Mouse (Mus musculus) kidney, embryonic 15.5 days (tissue): ENCODE data around the gene Cilp2. TPM values are rescaled to one million over a fixed set of nuclear protein-coding genes. Genes with fewer than 3 reads are reported as not detected.

Experiments used
- ATAC-seq: fragments of 200-750 bp; cut with Nextera tagmentation; replicated peaks from 2 replicates; pipeline ENCODE4 v1.8.0; 2017; ENCODE audit warnings: moderate TSS enrichment; ENCODE audit not compliant: low FRiP score
- H3K27ac ChIP-seq: fragments of 300-500 bp; sonication (generic); 2 replicates; pipeline ENCODE4 v1.5.1; 2015; ENCODE audit warnings: mild to moderate bottlenecking, inconsistent platforms
- H3K27me3 ChIP-seq: fragments of 300-500 bp; sonication (generic); 2 replicates; pipeline ENCODE4 v1.6.1; 2015; ENCODE audit warnings: inconsistent platforms
- H3K36me3 ChIP-seq: fragments of 300-500 bp; sonication (generic); 2 replicates; pipeline ENCODE4 v1.6.1; 2015; ENCODE audit warnings: inconsistent platforms
- H3K4me1 ChIP-seq: fragments of 300-500 bp; sonication (generic); 2 replicates; pipeline ENCODE4 v1.6.1; 2015; ENCODE audit warnings: inconsistent platforms
- H3K4me2 ChIP-seq: fragments of 300-500 bp; sonication (generic); 2 replicates; pipeline ENCODE4 v1.6.1; 2015; ENCODE audit warnings: moderate library complexity, mild to moderate bottlenecking, inconsistent platforms
- H3K4me3 ChIP-seq: fragments of 300-500 bp; sonication (generic); replicated peaks from 2 replicates; pipeline ENCODE4 v1.5.1; 2015; ENCODE audit warnings: mild to moderate bottlenecking, inconsistent platforms
- H3K9ac ChIP-seq: fragments of 300-500 bp; sonication (generic); 2 replicates; pipeline ENCODE4 v1.6.1; 2015; ENCODE audit warnings: mild to moderate bottlenecking, inconsistent platforms
- H3K9me3 ChIP-seq: fragments of 300-500 bp; sonication (generic); replicated peaks from 2 replicates; pipeline ENCODE4 v1.6.1; 2016; ENCODE audit warnings: inconsistent platforms
- WGBS: fragments of 180-500 bp; shearing (Covaris S2); methylation state at CpG from one replicate; pipeline ENCODE4 v1.1.7; 2015; ENCODE audit warnings: mixed read lengths; 5-methylcytosine and 5-hydroxymethylcytosine counted together
- polyA plus RNA-seq: library from polyadenylated mRNA; unstranded; fragments of >200 nt; fragmentation: Nextera tagmentation; extraction: Ambion mirVana; gene quantifications from 2 replicates; pipeline ENCODE4 v1.2.1, GENCODE M21; 2015

Cilp2 gene
- 0.88 and 0.98 TPM in 2 replicates for polyA plus RNA-seq

DNA sequence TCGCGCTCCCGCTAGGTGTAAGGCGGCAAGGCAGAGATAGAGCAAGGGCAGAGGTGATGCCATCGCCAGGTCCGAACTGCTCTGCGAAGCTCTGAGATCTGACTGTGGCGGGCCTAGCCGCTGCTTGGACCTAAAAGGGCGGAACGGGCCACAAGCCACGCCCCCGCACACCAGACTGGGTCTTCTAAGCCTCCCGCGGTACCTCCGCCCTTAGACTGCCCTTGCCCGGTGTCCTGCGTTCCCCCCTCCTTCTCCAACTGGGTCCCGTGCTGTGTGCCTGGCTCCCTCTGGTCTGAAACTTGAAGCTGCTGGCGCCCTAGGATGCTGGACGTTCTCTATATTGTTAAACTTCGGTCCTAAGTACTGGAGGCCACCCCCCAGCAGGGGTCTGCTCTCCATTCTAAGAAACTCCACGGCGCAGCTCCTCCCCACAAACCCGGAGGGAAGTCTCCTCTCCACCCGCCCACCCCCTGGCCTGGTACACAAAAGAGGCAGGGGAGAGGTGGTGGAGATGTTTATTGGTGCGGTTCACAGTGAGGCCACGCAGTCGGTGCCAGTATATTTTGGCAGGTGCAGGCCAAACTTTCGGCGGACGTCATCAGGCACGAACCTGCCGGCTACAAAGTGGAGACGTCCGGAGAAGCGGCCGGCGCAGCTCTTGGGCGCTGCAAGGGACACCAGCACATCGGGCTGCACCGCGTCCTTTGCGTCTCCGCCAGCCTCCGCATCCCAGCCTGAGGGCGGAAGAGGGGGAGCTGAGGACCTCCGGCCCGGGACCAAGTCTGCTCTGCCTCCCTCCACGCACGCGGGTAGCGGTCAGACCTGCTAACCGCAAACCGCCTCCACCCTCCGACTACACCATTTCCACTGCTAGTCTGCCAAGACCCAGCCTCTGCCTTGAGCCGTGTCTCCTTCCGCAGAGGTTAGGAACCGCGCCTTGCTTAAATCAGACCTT lies at the start of gene Cilp2:
Gene Cilp2 (minus strand): TSS at position 399 of the 955 bp plus-strand sequence.
- H3K27me3 ChIP-seq = peaks cover 84% of the 10 kb centered on the region
- WGBS = 1% methylated on average over 59 of the region's 60 CpGs
- no peak within 1 kb of the TSS for H3K9ac ChIP-seq
- peak within 1 kb of the TSS; percentile 31 for H3K4me3 ChIP-seq
- no peak; the same call in 1 of the 2 replicates for ATAC-seq
- peak within 1 kb of the TSS; percentile 55 for H3K4me2 ChIP-seq
- 0 out of 2 replicates have a peak, but pooled peaks cover 4% of the 10 kb centered on the region for H3K36me3 ChIP-seq
- peaks cover 48% of the 10 kb centered on the region for H3K4me1 ChIP-seq
- no peak within 1 kb of the TSS for H3K27ac ChIP-seq
- no peaks in the 10 kb centered on the region for H3K9me3 ChIP-seq

DNA sequence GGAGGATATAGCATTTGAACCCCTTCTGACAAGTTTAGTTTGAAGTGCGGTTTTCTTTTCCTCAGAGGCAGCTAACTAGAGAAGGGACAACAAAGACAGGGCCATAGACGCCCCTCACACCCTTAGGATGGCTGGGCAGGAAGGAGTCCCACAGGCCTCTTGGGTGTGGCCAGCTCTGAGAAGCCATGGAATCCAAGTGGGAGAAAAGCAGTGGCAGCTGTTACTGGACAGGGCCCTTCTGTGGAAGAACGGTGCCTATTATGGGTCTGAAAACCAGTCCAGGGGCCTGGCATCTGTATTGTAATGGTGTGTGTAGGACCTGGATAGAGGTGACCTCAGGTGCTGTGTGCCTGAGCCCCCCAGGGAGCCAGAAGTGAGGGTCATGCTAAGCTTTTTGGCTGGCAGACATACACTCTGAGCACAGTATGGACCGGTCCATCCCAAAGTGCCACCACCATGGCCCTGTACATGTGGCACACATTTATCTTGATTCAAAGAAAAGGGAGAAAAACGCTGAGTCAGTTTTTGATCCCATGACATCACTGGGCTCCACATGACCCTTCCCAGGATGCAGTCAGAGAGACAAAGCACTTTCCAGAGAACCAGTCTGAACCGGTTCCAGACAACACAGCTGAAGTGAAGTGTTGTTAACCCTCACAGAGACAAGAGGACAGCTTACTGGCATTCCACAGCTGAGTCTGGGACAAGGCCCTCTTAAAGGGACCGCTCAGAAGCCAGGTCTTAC lies 48.7 kb upstream of the Cilp2 start:
- H3K9ac ChIP-seq = no peak overlapping the region
- peaks cover 54% of the 10 kb centered on the region for H3K4me1 ChIP-seq
- no peak overlapping the region for H3K4me3 ChIP-seq
- ATAC-seq = peak; percentile 74
- 61% methylated on average over 7 of the region's 7 CpGs for WGBS
- no peaks in the 10 kb centered on the region for H3K9me3 ChIP-seq
- H3K27me3 ChIP-seq = no peaks in the 10 kb centered on the region
- H3K27ac ChIP-seq = peak overlapping the region; percentile 59
- H3K4me2 ChIP-seq = no peak overlapping the region
- peaks cover 34% of the 10 kb centered on the region for H3K36me3 ChIP-seq

DNA sequence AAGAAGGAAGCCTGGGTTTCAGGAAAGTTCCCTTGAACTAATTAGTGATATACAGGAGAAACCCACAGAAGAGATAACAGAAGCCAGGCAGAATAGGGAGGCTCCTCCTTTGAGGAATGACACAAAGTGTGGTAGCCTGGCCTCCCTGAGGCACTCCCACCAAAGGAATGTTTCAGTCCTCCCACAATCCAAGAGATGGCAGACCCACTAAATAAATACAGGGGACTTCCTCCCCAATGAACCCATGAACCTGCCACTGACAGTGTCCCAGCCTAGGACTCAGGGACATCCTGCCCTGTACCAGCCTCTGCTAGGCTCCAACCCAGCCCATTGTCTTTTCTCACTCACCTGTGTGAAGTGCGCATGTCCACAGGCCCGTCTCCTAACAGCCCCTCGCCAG lies 47.9 kb upstream of the Cilp2 start:
- Histone ChIP-seq H3K9ac (no peak overlapping the region), H3K4me3 (no peak overlapping the region), H3K27me3 (no peaks in the 10 kb centered on the region), H3K4me1 (peaks cover 49% of the 10 kb centered on the region), H3K27ac (peak overlapping the region; percentile 59), H3K4me2 (no peak overlapping the region), H3K9me3 (no peaks in the 10 kb centered on the region), H3K36me3 (peaks cover 34% of the 10 kb centered on the region)
- no peak for ATAC-seq
- 81% methylated on average over 3 of the region's 3 CpGs for WGBS

DNA sequence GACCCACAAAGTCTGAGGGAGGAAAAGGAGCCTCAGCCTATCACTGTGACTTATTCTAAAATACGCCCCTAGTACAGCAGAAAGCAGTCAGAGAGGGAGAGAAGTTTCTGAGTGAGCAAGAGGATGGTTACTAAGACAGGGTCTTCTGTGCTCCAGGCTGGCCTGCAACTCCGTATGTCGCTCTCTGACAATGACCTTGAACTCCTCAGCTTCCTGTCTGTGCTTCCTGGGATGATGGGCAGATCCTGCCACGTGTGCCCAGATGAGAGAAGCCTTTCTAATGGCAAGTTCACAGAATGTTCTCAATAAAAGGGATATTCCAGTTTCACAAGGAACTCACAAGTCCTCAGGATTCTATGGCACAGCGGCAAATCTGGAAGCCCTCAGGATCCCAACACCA lies 47.1 kb upstream of the Cilp2 start:
- H3K4me1 ChIP-seq = peaks cover 40% of the 10 kb centered on the region
- no peak overlapping the region for H3K27ac ChIP-seq
- H3K9ac ChIP-seq = no peak overlapping the region
- H3K4me2 ChIP-seq = no peak overlapping the region
- no peak for ATAC-seq
- WGBS = 83% methylated on average over 5 of the region's 5 CpGs
- no peaks in the 10 kb centered on the region for H3K27me3 ChIP-seq
- peaks cover 34% of the 10 kb centered on the region for H3K36me3 ChIP-seq
- H3K9me3 ChIP-seq = no peaks in the 10 kb centered on the region
- H3K4me3 ChIP-seq = no peak overlapping the region

DNA sequence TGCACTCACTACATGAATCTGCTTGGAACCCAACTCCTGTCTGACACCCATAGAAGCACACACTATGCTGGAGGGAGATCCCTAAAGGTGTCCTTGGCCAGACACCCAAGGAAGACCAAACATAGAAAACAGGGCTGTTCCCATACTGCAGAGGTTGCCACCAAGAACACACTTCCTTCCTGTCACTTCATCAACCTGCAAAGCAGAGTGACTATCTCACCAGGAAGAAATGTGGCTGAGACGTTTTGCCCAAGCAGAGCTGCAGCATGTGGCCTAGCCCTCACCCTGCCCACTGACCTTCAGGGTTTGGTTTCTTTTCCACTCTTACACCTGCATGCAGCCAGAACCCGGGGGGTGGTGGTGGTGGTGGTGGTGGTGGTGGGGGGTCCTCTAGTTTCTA lies 46.3 kb upstream of the Cilp2 start:
- H3K27me3 ChIP-seq = no peaks in the 10 kb centered on the region
- H3K4me1 ChIP-seq = peaks cover 35% of the 10 kb centered on the region
- H3K4me2 ChIP-seq = no peak overlapping the region
- ATAC-seq = no peak
- peaks cover 34% of the 10 kb centered on the region for H3K36me3 ChIP-seq
- H3K9ac ChIP-seq = no peak overlapping the region
- no peak overlapping the region for H3K27ac ChIP-seq
- 72% methylated on average over 2 of the region's 2 CpGs for WGBS
- no peaks in the 10 kb centered on the region for H3K9me3 ChIP-seq
- H3K4me3 ChIP-seq = no peak overlapping the region

- ATAC-seq = no peak
- H3K4me3 ChIP-seq = no peak overlapping the region
- no peak overlapping the region for H3K4me2 ChIP-seq
- H3K27ac ChIP-seq = no peak overlapping the region
- H3K9ac ChIP-seq = no peak overlapping the region
- H3K36me3 ChIP-seq = peaks cover 18% of the 10 kb centered on the region
- H3K9me3 ChIP-seq = no peaks in the 10 kb centered on the region
- no peaks in the 10 kb centered on the region; the same call in 1 of the 2 replicates for H3K4me1 ChIP-seq
- H3K27me3 ChIP-seq = no peaks in the 10 kb centered on the region
Observed at GRCm38 (mm10) chr8:69926901-69927300, 39.4 kb upstream of the Cilp2 start.

DNA sequence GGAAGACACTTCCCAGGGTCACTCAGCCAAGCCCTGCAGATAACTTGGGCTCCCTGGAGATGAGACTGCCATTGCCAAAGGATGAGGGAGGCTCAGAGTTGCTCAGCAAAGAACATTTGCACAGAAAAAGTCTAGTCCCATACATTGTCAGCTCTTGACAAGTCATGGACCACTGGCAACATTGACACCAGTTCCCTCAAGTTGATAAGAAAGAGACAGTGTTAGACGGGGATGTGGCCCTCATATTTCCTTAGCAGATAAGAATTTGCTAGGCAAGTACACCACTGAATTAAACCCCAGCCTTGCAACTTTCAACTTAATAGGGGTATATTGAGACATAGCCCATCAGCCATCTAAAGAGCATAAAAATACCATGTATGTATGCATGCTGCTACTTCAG lies 36.5 kb upstream of the Cilp2 start:
- H3K27ac ChIP-seq = no peak overlapping the region
- 89% methylated on average over 1 of the region's 1 CpGs for WGBS
- H3K9me3 ChIP-seq = no peaks in the 10 kb centered on the region
- no peak overlapping the region for H3K4me2 ChIP-seq
- peaks cover 24% of the 10 kb centered on the region for H3K4me1 ChIP-seq
- H3K36me3 ChIP-seq = peaks cover 18% of the 10 kb centered on the region
- no peaks in the 10 kb centered on the region for H3K27me3 ChIP-seq
- no peak overlapping the region for H3K4me3 ChIP-seq
- no peak for ATAC-seq
- no peak overlapping the region for H3K9ac ChIP-seq

- WGBS = 92% methylated on average over 2 of the region's 2 CpGs
- H3K9ac ChIP-seq = no peak overlapping the region
- ATAC-seq = no peak
Observed at GRCm38 (mm10) chr8:69921141-69921540, 33.7 kb upstream of the Cilp2 start.

GRCm38 (mm10) chr8:69919876-69920662 lies 32.6 kb upstream of the Cilp2 start:
- 39% methylated on average over 11 of the region's 11 CpGs for WGBS
- Histone ChIP-seq H3K4me2 (0 out of 2 replicates have a peak overlapping the region, but pooled peaks have one; percentile 24), H3K4me3 (no peak overlapping the region), H3K9me3 (no peaks in the 10 kb centered on the region), H3K36me3 (peaks cover 33% of the 10 kb centered on the region), H3K9ac (no peak overlapping the region), H3K27me3 (no peaks in the 10 kb centered on the region), H3K27ac (peak overlapping the region; percentile 79), H3K4me1 (peaks cover 24% of the 10 kb centered on the region)
- peak; percentile 71 for ATAC-seq

More at GRCm38 (mm10) chr8:69921141-69921540, 33.7 kb upstream of the Cilp2 start:
- peaks cover 26% of the 10 kb centered on the region for H3K36me3 ChIP-seq
- no peaks in the 10 kb centered on the region for H3K9me3 ChIP-seq
- H3K4me3 ChIP-seq = no peak overlapping the region
- no peak overlapping the region for H3K4me2 ChIP-seq
- H3K27ac ChIP-seq = peak overlapping the region; percentile 79
- no peaks in the 10 kb centered on the region for H3K27me3 ChIP-seq
- peaks cover 24% of the 10 kb centered on the region for H3K4me1 ChIP-seq

DNA sequence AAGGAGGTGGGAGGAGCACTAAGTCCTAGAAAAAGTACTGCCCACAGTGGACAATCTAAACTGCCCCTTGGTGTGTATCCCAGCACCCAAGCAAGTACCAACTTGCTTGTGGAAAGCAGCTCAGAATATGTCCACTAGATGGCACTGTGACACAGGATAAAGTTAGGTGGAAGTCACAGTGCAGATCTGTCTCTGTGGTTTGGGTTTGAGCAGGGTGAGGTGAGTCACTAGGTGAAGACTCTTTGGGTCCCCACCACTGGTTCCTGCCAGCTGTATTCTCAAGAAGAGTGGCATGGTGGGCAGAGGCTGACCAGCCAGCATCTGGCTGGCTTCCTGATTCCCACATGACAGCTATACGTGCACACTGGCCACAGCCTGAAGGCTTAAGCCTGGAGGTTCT lies 31.5 kb upstream of the Cilp2 start:
- no peak overlapping the region for H3K4me2 ChIP-seq
- H3K4me3 ChIP-seq = no peak overlapping the region
- peaks cover 44% of the 10 kb centered on the region for H3K36me3 ChIP-seq
- WGBS = 63% methylated on average over 1 of the region's 1 CpGs
- H3K4me1 ChIP-seq = peaks cover 24% of the 10 kb centered on the region
- no peaks in the 10 kb centered on the region for H3K9me3 ChIP-seq
- H3K27me3 ChIP-seq = no peaks in the 10 kb centered on the region
- no peak overlapping the region for H3K9ac ChIP-seq
- peak; percentile 57 for ATAC-seq
- peak overlapping the region; percentile 79 for H3K27ac ChIP-seq

DNA sequence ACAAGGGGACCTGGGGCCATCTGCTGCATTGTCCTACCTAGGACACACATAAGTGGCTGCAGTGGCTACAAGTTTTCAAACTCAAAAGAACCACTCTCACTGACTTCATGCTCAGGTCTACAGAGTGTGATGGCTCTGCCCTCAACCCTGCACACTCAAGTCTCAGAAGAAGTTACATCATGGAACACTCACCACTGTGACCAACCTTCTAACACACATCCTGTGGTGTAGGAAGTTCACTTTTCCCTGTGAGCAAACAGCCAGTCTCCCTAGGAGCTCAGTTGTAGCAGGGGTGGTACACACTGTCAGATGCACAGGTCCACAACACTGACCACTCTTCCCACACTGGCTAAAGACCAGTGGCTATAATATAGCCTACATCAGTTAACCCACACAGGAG lies 31.0 kb upstream of the Cilp2 start:
- H3K27ac ChIP-seq = no peak overlapping the region
- ATAC-seq = no peak
- H3K4me2 ChIP-seq = no peak overlapping the region
- peaks cover 49% of the 10 kb centered on the region for H3K36me3 ChIP-seq
- no peaks in the 10 kb centered on the region for H3K27me3 ChIP-seq
- no peaks in the 10 kb centered on the region for H3K9me3 ChIP-seq
- H3K9ac ChIP-seq = no peak overlapping the region
- peaks cover 24% of the 10 kb centered on the region for H3K4me1 ChIP-seq
- no peak overlapping the region for H3K4me3 ChIP-seq
